Mouse (Mus musculus) Muller cell, postnatal 12 days (primary cell): Measurements from ENCODE around the gene Casc3.

Experiments used
- DNase-seq: peaks from one replicate; pipeline ENCODE4 v3.0.0-alpha.2; 2015; ENCODE audit errors: inconsistent ontology term

Gene Casc3

GRCm38 (mm10) chr11:98835296-98835695 lies 30.6 kb downstream of the Casc3 start:
- no peak for DNase-seq

- DNase-seq = no peak
Observed at GRCm38 (mm10) chr11:98835725-98836124, 31.0 kb downstream of the Casc3 start.

GRCm38 (mm10) chr11:98836128-98836527 lies 31.4 kb downstream of the Casc3 start:
- DNase-seq = no peak

- DNase-seq = peak; percentile 91
Observed at GRCm38 (mm10) chr11:98836651-98837141, 32.0 kb downstream of the Casc3 start, which contains the start of gene Rapgefl1. Gene Rapgefl1, plus strand, starts transcription at chr11:98836785.

GRCm38 (mm10) chr11:98837231-98837704 lies 32.6 kb downstream of the Casc3 start:
- no peak for DNase-seq

- no peak for DNase-seq
Observed at GRCm38 (mm10) chr11:98837917-98838316, 33.2 kb downstream of the Casc3 start.

GRCm38 (mm10) chr11:98838512-98838911 lies 33.8 kb downstream of the Casc3 start:
- DNase-seq = no peak

GRCm38 (mm10) chr11:98839402-98839801 lies 34.7 kb downstream of the Casc3 start:
- no peak for DNase-seq

GRCm38 (mm10) chr11:98839897-98840296 lies 35.2 kb downstream of the Casc3 start:
- no peak for DNase-seq

GRCm38 (mm10) chr11:98846016-98846415 lies 41.3 kb downstream of the Casc3 start:
- DNase-seq = no peak

GRCm38 (mm10) chr11:98846865-98847604 lies 42.3 kb downstream of the Casc3 start:
- DNase-seq = no peak

GRCm38 (mm10) chr11:98849196-98849894 lies 44.6 kb downstream of the Casc3 start:
- DNase-seq = no peak

- DNase-seq = no peak
Observed at GRCm38 (mm10) chr11:98850100-98851093, 45.7 kb downstream of the Casc3 start.

- no peak for DNase-seq
Observed at GRCm38 (mm10) chr11:98854116-98854515, 49.4 kb downstream of the Casc3 start.

GRCm38 (mm10) chr11:98854659-98855058 lies 50.0 kb downstream of the Casc3 start:
- DNase-seq = no peak

- DNase-seq = peak; percentile 75
Observed at GRCm38 (mm10) chr11:98858759-98859731, 54.3 kb downstream of the Casc3 start.

GRCm38 (mm10) chr11:98863028-98863750 lies 58.5 kb downstream of the Casc3 start, which contains the start of gene Wipf2:
Gene Wipf2, plus strand, starts transcription at chr11:98863638.
- DNase-seq = peak; percentile 98

- peak; percentile 80 for DNase-seq
Observed at GRCm38 (mm10) chr11:98863751-98864429, 59.2 kb downstream of the Casc3 start.

GRCm38 (mm10) chr11:98867293-98867692 lies 62.6 kb downstream of the Casc3 start:
- peak; percentile 85 for DNase-seq
